Mouse (Mus musculus): Measurements from ENCODE around the gene T2.

DNA sequence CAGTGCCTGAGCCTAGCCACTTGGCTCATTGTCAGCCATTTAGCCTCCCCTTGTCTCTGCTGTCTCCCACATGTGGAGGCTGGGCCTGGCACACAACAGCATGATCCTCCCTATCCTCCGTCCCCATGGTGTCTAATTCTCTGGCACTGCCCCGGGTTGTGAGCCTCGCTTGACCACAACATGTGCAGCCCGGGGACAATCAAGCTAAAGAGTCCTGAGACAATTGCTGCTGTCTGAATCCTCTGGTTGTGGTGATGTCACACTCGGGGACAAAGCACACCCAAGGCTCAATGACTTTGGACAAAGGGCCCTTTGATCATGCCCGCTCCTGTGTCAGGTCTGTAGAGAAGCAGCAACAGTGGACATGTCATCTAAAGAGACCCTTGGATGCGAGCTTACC is 4.7 kb upstream of the T2 start:
- TF ChIP-seq POLR2A (IDR thresholded peaks at IDR 0.05; ENCODE audit: control insufficient read depth, low read depth, low read length), result no peak
- no peak for TF ChIP-seq CTCF (IDR thresholded peaks at IDR 0.05; ENCODE audit: control insufficient read depth, insufficient read depth, insufficient replicate concordance, low read depth, low read length)

Measured in testis, adult 2 months (tissue).